Mouse (Mus musculus): ENCODE measurements at regions not wholly inside any gene's neighbourhood (a gene's known extent, or its start where the extent isn't known, plus 50 kb on each side); places are given as distances from the start of the nearest gene placed in this dataset.
A peak's percentile ranks its signal among the peaks of the same experiment; 100 is the strongest.
"Not testable (repeated sequence)": the region's sequence is repeated elsewhere in the genome, so short reads cannot be mapped to it uniquely, and the experiment has no call there.

- DNase-seq = no peak
These were observed 107.8 kb upstream of the Spata13 start for GRCm38 (mm10) chr14:60525979-60526378.

DNA sequence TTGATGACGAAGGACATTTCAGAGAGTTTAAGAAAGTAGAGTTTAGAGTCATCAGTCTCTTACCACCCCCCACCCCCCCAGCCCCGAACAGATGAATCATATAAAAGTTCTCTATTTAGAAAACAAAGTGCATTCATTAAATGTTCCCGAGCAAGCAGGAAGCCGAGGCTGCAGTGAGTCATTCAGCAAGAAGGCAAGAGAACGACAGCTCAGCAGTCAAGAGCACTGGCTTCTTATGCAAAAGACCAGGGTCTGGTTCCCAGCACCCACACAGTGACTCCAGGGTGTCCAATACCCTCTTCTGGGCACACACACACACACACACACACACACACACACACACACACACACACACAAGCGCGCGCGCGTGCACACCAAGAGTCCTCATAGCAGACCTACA is 107.0 kb upstream of the Spata13 start:
- DNase-seq = no peak

DNA sequence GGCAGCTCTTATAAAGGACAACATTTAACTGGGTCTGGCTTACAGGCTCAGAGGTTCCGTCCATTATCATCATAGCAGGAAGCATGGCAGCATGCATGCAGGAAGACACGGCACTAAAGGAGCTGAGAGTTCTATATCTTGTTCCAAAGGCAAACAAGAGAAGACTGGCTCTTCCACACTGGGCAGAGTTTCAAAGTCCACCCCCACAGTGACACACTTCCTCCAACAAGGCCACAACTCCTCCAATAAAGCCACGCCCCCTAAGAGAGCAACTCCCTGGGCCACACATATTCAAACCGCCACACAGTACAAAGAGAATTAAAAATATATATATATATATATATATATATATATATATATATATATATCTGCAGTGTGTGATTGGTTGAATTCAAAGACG is 105.8 kb upstream of the Spata13 start:
- DNase-seq = peak in 1 of 2 experiments; percentile 63

DNA sequence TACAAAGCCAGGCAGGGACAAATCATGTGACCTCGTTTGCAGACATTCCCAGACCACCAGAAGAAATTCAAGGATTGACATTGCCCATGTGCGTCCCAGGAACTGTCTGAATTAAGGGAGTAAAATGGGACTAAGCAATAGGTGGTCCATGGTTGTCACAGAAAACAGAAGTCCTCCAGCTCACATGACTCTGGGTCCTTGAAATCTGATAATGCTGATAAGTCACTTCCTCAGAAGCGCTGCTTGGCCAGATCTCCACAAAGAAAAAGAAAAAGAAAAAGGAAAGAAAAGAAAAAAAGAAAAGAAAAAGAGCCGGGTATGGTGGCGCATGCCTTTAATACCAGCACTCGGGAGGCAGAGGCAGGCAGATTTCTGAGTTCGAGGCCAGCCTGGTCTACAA is 105.3 kb upstream of the Spata13 start:
- DNase-seq = no peak

- peak; percentile 77 to 79 for DNase-seq
These were observed 104.8 kb upstream of the Spata13 start for GRCm38 (mm10) chr14:60529022-60529421.

DNA sequence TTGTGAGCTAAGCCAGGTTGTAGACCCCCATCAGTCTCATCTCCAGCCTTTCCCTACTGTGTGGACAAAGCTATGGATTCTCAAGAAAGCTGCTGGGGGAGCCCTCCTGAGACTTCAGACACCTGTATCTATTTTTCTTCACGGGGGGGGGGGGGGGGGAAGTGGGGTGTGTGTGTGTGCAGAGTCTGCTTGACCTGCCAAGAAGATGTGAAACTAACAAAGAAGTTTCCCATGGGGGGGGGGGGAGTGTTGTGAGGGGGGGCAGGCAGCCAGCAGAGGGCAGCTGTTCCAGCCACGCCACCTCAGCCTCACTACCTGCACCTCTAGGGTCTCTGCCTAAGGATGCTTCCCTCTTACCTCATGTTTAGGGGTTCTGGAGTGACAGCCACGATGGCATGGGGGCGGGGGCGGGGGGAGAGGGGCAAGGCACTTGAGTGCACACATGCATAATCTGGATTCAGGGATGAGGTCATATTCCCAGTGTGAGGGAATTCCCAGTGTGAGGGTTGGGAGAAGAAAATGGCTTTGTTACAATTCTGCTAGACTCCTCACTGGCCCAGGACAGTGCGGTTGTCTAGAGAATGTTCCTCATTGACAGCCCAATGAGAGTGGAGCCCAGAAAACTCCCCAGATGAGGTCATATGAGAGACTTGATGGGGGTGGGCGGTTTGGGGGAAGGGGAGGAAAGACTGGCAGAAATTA is 104.0 kb upstream of the Spata13 start:
- peak in 1 of 2 experiments; percentile 21 for DNase-seq

GRCm38 (mm10) chr14:60530348-60530711 is 103.5 kb upstream of the Spata13 start:
- no peak for DNase-seq

DNA sequence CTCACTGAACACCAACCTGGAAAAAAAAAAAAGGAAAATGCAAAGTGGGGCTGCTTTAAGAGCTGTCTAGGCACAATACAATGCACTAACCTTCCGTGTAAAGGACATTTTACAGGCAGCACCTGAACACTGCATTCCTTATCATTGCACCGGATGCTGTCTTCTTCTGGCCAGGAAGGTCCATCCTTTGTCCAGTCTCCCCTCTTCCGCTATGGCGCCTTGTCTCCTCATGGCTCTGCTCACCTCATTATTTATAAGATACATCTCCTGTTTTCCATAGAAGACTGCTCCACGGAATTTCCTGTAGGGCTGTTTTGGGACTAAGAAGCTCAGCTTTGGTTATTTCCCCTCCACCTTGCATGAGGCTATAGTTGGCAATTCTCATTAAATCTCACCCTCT is 102.8 kb upstream of the Spata13 start:
- peak in 1 of 2 experiments; percentile 49 for DNase-seq

DNA sequence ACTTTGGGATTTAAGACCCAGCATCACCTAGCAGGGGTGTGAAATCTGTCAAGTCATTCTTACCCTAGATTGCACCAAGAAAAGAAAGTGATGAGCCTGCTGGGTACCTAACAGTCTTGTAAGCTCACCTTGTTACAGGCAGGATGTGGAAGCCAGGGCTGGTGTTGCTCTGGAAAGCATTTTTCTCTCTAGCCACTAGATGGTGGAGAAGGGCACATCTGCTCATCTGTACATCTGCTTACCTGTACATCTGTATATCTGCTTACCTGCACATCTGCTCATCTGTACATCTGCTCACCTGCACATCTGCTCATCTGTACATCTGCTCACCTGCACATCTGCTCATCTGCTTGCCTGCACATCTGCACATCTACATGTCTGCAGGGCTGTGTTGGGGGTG is 102.0 kb upstream of the Spata13 start:
- DNase-seq = no peak

DNA sequence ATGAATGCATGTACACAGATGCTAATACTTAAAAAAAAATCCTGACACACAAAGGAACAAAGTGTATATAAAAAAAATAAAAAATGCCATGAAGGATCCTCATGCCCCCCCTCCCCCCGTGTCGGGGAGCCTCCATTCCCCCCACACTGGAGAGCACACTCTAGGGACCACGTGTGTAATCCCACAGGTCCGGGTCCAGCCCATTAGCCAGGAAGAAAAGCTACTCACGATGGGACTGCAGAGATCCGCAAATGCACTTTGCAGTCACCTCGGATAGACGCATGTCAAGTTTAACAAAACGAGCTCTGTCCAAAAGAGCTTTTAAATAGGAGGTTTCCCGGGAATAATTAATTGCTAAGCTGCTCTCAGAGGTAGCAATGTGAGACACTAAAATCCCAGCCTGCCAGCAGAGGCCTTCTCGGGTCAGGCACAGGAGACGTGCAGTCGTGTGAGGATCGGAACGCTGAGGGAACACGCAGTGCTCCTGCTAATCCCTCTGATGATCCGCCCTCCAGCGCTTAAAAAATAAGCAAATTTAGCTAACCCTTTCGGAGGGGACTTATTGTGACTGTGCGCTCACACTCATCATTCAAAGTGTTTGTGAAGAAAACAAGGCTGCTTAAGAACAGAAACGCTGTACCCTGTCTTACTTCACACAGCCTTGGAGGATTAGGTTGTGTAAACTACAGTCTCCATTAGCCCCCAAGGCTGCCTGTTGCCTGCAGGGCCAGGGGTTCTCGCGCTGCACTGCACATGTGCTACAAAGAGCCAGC is 100.2 kb upstream of the Spata13 start:
- no peak for DNase-seq

DNA sequence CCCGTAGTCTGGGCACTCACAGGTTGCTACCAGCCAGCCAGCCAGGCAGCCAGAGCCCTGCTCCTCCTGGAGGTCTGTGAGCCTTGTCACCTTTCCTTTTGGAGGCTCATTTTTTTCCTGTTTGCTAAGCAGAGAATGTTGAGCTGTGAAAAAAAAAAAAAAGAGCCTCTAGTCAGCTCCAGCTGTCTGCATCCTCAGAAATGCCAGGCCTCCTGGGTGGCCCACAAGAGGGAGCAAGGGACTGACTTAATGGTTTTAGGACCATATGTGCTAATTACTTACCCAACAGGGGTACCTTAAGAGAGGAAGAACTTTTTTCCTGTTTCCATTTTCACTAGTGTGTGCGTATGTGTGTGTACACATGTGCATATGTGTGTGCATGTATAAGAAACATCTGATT is 94.8 kb upstream of the Spata13 start:
- no peak for DNase-seq

GRCm38 (mm10) chr14:60540111-60540510 is 93.7 kb upstream of the Spata13 start:
- peak in 1 of 2 experiments; percentile 18 for DNase-seq

DNA sequence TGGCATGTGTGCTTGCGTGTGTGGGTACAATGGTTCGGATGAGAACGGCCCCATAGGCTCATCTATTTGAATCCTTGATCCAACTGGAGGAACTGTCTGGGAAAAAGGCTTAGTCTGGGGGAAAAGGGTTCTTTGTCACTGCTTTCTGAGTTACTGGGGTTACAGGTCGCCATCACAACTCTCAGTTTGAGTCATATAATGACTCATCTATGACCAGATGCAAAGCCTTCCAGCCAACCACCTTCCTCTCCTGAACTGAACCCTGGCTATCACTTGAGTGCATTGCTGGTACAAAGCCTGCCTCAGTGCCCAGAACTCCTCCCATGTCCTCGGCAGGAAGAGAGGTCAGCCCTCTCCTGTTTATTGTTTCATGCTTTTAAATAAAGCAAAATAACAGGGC is 92.2 kb upstream of the Spata13 start:
- no peak for DNase-seq

DNA sequence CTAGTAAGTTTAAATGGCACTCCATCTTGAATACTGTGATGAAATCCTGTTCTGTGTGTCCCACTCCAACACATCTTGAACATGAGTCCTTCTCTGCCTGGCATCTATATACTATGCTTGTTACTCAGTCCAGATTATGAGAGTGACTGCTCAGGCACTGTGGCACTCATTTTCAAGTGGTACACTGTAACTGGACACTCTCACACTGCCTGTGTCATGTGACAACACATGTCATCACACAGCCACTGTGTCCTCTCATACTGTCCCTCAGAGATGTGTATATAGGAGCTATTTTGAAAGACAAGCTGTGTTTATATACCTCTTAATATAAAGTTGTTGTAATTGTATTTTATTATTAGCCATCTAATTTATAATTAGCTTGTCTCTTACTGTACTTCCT is 89.0 kb upstream of the Spata13 start:
- no peak for DNase-seq

DNA sequence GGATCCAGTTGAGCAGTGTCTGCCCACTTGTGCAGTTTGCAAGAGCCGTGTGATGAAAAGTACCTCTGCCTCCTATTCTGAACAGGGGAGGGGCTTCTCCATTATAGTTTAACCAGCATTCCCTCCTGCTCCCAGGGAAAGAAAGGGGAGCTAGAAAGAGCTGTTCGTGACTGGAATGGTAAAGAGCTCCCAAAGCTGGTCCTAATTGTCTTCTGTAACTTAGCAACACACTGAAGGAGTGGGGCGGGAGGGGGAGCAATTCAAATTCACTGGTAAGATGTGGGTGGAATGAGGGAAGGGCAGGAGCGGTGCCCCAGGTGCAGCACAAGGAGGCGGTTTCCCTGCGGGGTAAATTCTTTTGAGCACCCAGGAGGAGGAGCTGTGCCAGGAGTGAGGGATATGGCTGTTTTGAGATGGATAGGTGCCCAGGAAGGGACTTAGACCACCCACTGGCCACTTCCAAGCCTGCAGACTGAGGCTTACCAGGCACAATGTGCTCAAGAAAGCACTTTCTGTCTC is 79.5 kb upstream of the Spata13 start:
- DNase-seq = no peak

DNA sequence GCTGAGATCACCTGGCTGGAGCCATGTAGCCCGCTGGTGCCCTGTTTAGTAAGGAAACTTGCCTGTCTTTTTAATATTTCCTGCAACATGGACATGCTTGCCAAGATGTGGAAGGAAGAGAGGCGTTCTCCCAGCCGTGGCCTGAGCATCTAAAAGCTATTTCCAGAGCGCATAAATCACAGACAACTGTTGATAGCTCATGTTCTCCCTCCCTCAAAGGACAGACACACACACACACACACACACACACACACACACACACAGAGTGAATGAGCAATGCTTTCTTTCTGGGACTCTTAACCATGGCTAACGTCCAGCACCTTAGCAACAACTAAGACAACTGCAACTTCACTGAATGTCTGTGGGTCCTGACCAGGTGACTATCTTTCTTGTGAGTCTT is 77.3 kb upstream of the Spata13 start:
- peak; percentile 16 to 18 for DNase-seq

- no peak for DNase-seq
These were observed 76.8 kb upstream of the Spata13 start for GRCm38 (mm10) chr14:60557020-60557419.

GRCm38 (mm10) chr14:60559376-60559775 is 74.4 kb upstream of the Spata13 start:
- DNase-seq = no peak

DNA sequence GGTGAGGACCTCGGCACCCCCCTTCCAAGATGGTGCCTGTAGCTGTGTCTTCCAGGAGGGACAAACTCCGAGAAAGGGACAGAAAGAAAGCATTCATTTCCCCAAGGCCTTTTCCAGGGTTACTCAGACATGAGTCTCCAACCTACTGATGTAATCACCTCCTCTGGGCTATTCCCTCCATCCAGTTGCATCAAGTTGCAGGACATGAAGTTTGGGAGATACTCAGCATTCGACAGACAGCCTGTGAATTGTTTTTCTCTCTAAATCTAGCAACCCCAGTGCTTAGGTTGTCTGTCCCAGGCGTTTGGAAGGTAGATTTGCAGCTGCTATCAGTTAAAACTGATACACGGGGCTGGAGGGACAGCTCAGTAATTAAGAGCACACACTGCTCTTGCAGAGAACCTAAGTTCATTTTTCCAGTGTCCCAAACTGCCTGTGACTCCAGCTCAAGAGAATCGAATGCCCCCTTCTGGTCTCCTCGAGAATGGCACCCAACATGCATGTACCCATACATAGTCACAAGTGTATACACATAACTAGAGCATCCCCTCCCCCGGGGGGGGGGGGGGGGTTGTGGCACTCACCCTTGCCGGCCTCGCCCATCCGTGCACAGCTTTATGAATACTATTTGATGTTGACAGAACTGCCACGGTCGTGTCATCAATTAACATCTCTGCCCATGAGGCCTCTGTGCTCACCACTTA is 73.8 kb upstream of the Spata13 start:
- peak in 1 of 2 experiments; percentile 30 for DNase-seq

DNA sequence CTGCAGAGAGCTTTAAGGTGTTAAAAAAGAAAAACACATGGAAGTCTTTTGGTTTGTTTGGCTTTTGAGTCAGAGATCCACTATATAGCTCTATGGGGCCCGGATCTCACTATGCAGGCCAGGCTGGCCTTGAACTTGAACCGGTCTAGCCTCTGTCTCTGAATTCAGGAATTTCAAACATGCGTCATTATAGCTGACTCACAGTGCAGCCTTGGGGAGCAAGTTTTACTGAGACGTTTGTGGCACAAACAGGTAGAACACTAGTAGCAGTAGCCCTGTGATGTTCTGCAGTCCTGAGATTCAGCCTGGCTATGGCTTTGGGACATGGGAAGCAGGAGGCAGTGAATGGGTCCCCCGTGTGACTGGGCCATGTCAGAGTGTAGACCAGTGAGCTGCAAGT is 57.5 kb upstream of the Spata13 start:
- no peak for DNase-seq

DNA sequence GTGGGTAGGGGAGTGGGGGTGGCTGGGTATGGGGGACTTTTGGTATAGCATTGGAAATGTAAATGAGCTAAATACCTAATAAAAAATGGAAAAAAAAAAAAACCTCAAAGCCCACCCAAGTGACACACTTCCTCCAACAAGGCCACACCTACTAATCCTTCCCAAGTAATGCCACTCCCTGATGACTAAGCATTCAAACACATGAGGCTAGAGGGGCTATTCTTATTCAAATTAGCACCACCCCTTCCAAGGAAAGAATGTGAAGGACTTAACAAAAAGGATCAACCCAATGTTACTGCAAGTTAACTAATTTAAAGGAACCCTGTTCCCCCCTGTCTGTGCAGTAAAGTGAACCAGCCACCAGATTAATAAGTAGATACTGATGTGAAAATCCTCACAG is 53.7 kb upstream of the Spata13 start:
- not testable (repeated sequence) for DNase-seq

Data from heart, adult 18-20 months (tissue).